25 mouse cellular contexts compared by ENCODE assay signal in genomic region chr6:120598471-120598870, GRCm38 (mm10).
DNase-seq lines count a peak whose midpoint lies in the region; ATAC-seq and TF ChIP-seq lines count a peak whose summit lies in the region.
"Had no signal": no experiment of that assay in that cellular context is flagged by ENCODE, and none has a peak within 500 bp of the region (broad histone marks: within the 10 kb centered on the region; RNA-seq: fewer than 3 reads in every experiment).

No protein-coding gene starts in this region.

- no peak for TF ChIP-seq CTCF in lung, postnatal 0 days (IDR thresholded peaks at IDR 0.05)
- no peak for TF ChIP-seq CTCF in stomach, postnatal 0 days (IDR thresholded peaks at IDR 0.05; ENCODE audit: low read depth)

- WGBS in liver, embryonic 12.5 days (ENCODE audit: insufficient replicate concordance) = 64% methylated on average over 2 of the region's 2 CpGs
- 68% methylated on average over 2 of the region's 2 CpGs for WGBS in lung, postnatal 0 days
- whole genome bisulfite sequencing in stomach, postnatal 0 days = 70% methylated on average over 2 of the region's 2 CpGs

- H3K27ac ChIP-seq in liver, embryonic 12.5 days = 0 out of 2 replicates have a peak overlapping the region, but pooled peaks have one; percentile 73
- no peak overlapping the region for H3K27ac ChIP-seq in lung, postnatal 0 days (ENCODE audit: low read length)
- H3K27ac ChIP-seq in stomach, postnatal 0 days (replicated peaks) = no peak overlapping the region
- H3K27ac ChIP-seq: embryonic facial prominence, embryonic 12.5 days; embryonic facial prominence, embryonic 15.5 days; gastrocnemius, adult 2 months; heart, adult 2 months; heart, embryonic 10.5 days; heart, embryonic 13.5 days; hindbrain, embryonic 14.5 days; hindbrain, postnatal 0 days had no signal

- H3K9ac ChIP-seq in liver, embryonic 12.5 days = no peak overlapping the region
- no peak overlapping the region for H3K9ac ChIP-seq in lung, postnatal 0 days (replicated peaks; ENCODE audit: low read depth)
- no peak overlapping the region for H3K9ac ChIP-seq in stomach, postnatal 0 days (ENCODE audit: low read length)
- H3K9ac ChIP-seq: embryonic facial prominence, embryonic 12.5 days; embryonic facial prominence, embryonic 15.5 days; forebrain, postnatal 0 days; heart, embryonic 13.5 days; hindbrain, embryonic 14.5 days had no signal

- 0 out of 2 replicates have a peak, but pooled peaks cover 4% of the 10 kb centered on the region for H3K9me3 ChIP-seq in liver, embryonic 12.5 days (replicated peaks)
- no peaks in the 10 kb centered on the region for H3K9me3 ChIP-seq in lung, postnatal 0 days (ENCODE audit: low read length)
- H3K9me3 ChIP-seq in stomach, postnatal 0 days (ENCODE audit: control insufficient read depth, low read length) = no peaks in the 10 kb centered on the region
- H3K9me3 ChIP-seq: embryonic facial prominence, embryonic 12.5 days; embryonic facial prominence, embryonic 15.5 days; heart, embryonic 10.5 days; heart, embryonic 13.5 days had no signal

- ATAC-seq in liver, embryonic 12.5 days = no peak
- ATAC-seq in lung, postnatal 0 days = peak; percentile 73
- peak; percentile 68 for ATAC-seq in stomach, postnatal 0 days (ENCODE audit: low FRiP score, low TSS enrichment)
- ATAC-seq: forebrain, embryonic 14.5 days; forebrain, postnatal 0 days; hindbrain, postnatal 0 days; inflammation-experienced regulatory T-cells, adult 6 months had no signal

- peaks cover 49% of the 10 kb centered on the region for H3K4me1 ChIP-seq in liver, embryonic 12.5 days
- H3K4me1 ChIP-seq in lung, postnatal 0 days (ENCODE audit: insufficient read depth, low read depth, low read length) = no peaks in the 10 kb centered on the region
- H3K4me1 ChIP-seq in stomach, postnatal 0 days (replicated peaks; ENCODE audit: control insufficient read depth, insufficient read depth) = no peaks in the 10 kb centered on the region
- H3K4me1 ChIP-seq: embryonic facial prominence, embryonic 12.5 days; embryonic facial prominence, embryonic 15.5 days; heart, embryonic 10.5 days; heart, embryonic 13.5 days had no signal

- DNase-seq in liver = no peak
- DNase-seq in lung, postnatal 0 days (ENCODE audit: low spot score) = peak; percentile 54
- no peak for DNase-seq in lung, postnatal 14 days
- DNase-seq in stomach, postnatal 0 days (ENCODE audit: low spot score) = no peak
- no peak for DNase-seq in gastrocnemius, postnatal 4 days (ENCODE audit: low spot score in 2 of 2)
- DNase-seq: adrenal gland, postnatal 10 days; adrenal gland, postnatal 36 days; cerebellum, adult 18-20 months; cerebellum, adult 9-10 months; forebrain, postnatal 0 days; gastrocnemius, adult 2 months; gastrocnemius, postnatal 14 days; heart, adult 2 months; heart, postnatal 14 days; heart, postnatal 4 days had no signal

- H3K4me2 ChIP-seq in liver, embryonic 12.5 days = no peak overlapping the region
- H3K4me2 ChIP-seq in lung, postnatal 0 days (replicated peaks; ENCODE audit: low read depth, low read length) = no peak overlapping the region
- H3K4me2 ChIP-seq in stomach, postnatal 0 days (replicated peaks; ENCODE audit: low read depth) = no peak overlapping the region
- H3K4me2 ChIP-seq: embryonic facial prominence, embryonic 12.5 days; embryonic facial prominence, embryonic 15.5 days; heart, embryonic 13.5 days; hindbrain, embryonic 14.5 days had no signal

- peaks cover 8% of the 10 kb centered on the region; the same call in 1 of the 2 replicates for H3K27me3 ChIP-seq in liver, embryonic 12.5 days (replicated peaks)
- no peaks in the 10 kb centered on the region for H3K27me3 ChIP-seq in lung, postnatal 0 days (replicated peaks; ENCODE audit: insufficient read depth, low read length)
- no peaks in the 10 kb centered on the region for H3K27me3 ChIP-seq in stomach, postnatal 0 days (ENCODE audit: control insufficient read depth, insufficient read depth, low read length)
- H3K27me3 ChIP-seq: CH12.LX; embryonic facial prominence, embryonic 12.5 days; embryonic facial prominence, embryonic 15.5 days had no signal

- TF ChIP-seq EP300 in lung, postnatal 0 days (IDR thresholded peaks at IDR 0.05) = peak; percentile 84
- TF ChIP-seq EP300 in stomach, postnatal 0 days (optimal IDR thresholded peaks at IDR 0.05) = peak; percentile 76

- no peak overlapping the region for H3K4me3 ChIP-seq in liver, embryonic 12.5 days
- H3K4me3 ChIP-seq in lung, postnatal 0 days (ENCODE audit: low read depth, low read length) = no peak overlapping the region
- no peak overlapping the region for H3K4me3 ChIP-seq in stomach, postnatal 0 days (ENCODE audit: low read depth, low read length)
- H3K4me3 ChIP-seq: embryonic facial prominence, embryonic 12.5 days; embryonic facial prominence, embryonic 15.5 days; gastrocnemius, adult 2 months; heart, adult 2 months; heart, embryonic 10.5 days; heart, embryonic 13.5 days had no signal

- no peaks in the 10 kb centered on the region for H3K36me3 ChIP-seq in liver, embryonic 12.5 days
- H3K36me3 ChIP-seq in lung, postnatal 0 days (ENCODE audit: insufficient read depth, low read length) = no peaks in the 10 kb centered on the region
- H3K36me3 ChIP-seq in stomach, postnatal 0 days (ENCODE audit: control insufficient read depth, insufficient read depth, low read length) = no peaks in the 10 kb centered on the region
- H3K36me3 ChIP-seq: embryonic facial prominence, embryonic 12.5 days; embryonic facial prominence, embryonic 15.5 days; heart, embryonic 10.5 days; heart, embryonic 13.5 days had no signal
